Mouse (Mus musculus) embryonic facial prominence, embryonic 11.5 days (tissue): ENCODE measurements around the gene Gm49776. TPM values are rescaled to one million over a fixed set of nuclear protein-coding genes. Genes with fewer than 3 reads are reported as not detected.

ENCODE experiments used
- ATAC-seq: fragments of 200-750 bp; cut with Nextera tagmentation; replicated peaks from 2 replicates; pipeline ENCODE4 v1.8.0; 2017; ENCODE audit warnings: low read depth; ENCODE audit not compliant: insufficient number of reproducible peaks, low FRiP score, low TSS enrichment
- DNase-seq: peaks from one replicate; pipeline ENCODE4 v3.0.0-alpha.2; 2015; ENCODE audit warnings: low spot score
- H3K27ac ChIP-seq: fragments of 300-500 bp; sonication (generic); replicated peaks from 2 replicates; pipeline ENCODE4 v1.5.1; 2014; ENCODE audit warnings: mild to moderate bottlenecking, low read depth, low read length, control low read depth
- H3K27me3 ChIP-seq: fragments of 300-500 bp; sonication (generic); 2 replicates; pipeline ENCODE4 v1.6.1; 2014; ENCODE audit warnings: mild to moderate bottlenecking, low read length, moderate library complexity, mixed read lengths; ENCODE audit not compliant: control insufficient read depth, insufficient read depth
- H3K36me3 ChIP-seq: fragments of 300-500 bp; sonication (generic); replicated peaks from 2 replicates; pipeline ENCODE4 v1.6.1; 2014; ENCODE audit warnings: low read depth, mild to moderate bottlenecking, low read length, moderate library complexity, mixed read lengths; ENCODE audit not compliant: control insufficient read depth, insufficient read depth
- H3K4me1 ChIP-seq: fragments of 300-500 bp; sonication (generic); 2 replicates; pipeline ENCODE4 v1.6.1; 2014; ENCODE audit warnings: low read length, mixed read lengths; ENCODE audit not compliant: control insufficient read depth, insufficient read depth
- H3K4me2 ChIP-seq: fragments of 300-500 bp; sonication (generic); 2 replicates; pipeline ENCODE4 v1.6.1; 2014; ENCODE audit warnings: low read depth, mild to moderate bottlenecking, control low read depth, low read length, moderate library complexity
- H3K4me3 ChIP-seq: fragments of 300-500 bp; sonication (generic); 2 replicates; pipeline ENCODE4 v1.5.1; 2014; ENCODE audit warnings: low read depth, low read length, control low read depth
- H3K9ac ChIP-seq: fragments of 300-500 bp; sonication (generic); replicated peaks from 2 replicates; pipeline ENCODE4 v1.6.1; 2014; ENCODE audit warnings: mild to moderate bottlenecking, control low read depth, low read length
- H3K9me3 ChIP-seq: fragments of 300-500 bp; sonication (generic); replicated peaks from 2 replicates; pipeline ENCODE4 v1.6.1; 2016; ENCODE audit warnings: mild to moderate bottlenecking, low read length, inconsistent platforms, mixed read lengths; ENCODE audit not compliant: control insufficient read depth
- WGBS: fragments of 180-500 bp; shearing (Covaris S2); extraction: QIAGEN DNeasy Blood & Tissue Kit; methylation state at CpG from one replicate; pipeline ENCODE4 v1.1.7; 2014; 5-methylcytosine and 5-hydroxymethylcytosine counted together
- polyA plus RNA-seq: library from polyadenylated mRNA; unstranded; fragments of >200 nt; fragmentation: Nextera tagmentation; extraction: Ambion mirVana; gene quantifications from 2 replicates; pipeline ENCODE4 v1.2.1, GENCODE M21; 2014

Gm49776 gene
- polyA plus RNA-seq, 1 experiment from 2014 or later: 0.94 TPM

GRCm38 (mm10) chr16:18211417-18212171 is 46.5 kb downstream of the Gm49776 start:
- no peak for ATAC-seq
- Histone ChIP-seq H3K4me3 (no peak overlapping the region), H3K27me3 (no peaks in the 10 kb centered on the region), H3K9ac (no peak overlapping the region), H3K4me1 (no peaks in the 10 kb centered on the region), H3K27ac (no peak overlapping the region), H3K9me3 (no peaks in the 10 kb centered on the region), H3K36me3 (no peaks in the 10 kb centered on the region), H3K4me2 (no peak overlapping the region)
- 46% methylated on average over 10 of the region's 10 CpGs for WGBS
- DNase-seq: peak; percentile 91

DNA sequence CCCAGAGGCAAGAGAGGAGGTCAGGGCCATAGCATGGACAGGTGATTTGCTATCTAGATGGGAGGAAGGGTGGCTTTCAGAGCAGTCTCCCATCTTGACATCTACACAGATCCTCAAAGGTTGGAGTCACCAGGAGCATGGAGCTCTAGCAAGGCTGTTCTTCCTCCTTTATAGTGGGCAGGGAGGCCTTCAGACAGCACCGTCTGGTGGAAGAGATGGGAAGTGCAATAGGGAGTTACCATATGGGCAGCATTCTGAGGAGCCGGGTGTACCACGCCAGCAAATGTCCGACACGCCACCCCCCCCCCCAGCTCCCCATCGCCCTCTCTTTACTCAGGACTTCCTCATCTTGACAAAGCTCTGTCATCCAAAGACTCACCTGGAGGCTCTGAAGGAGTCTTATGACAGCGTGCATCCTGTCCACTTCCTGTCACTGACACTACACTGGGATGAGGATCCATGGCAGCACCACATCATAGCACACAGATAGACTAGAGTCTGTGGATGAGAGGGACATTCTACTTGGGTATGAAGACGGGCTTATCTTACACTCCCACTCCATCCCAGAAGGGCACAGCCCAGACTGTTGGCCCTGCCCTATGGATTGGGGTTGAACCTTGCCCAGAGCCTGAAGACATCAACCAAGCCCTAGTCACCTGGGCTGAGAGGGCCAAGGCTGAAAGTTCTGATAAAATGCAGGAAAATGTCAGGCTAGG is 47.3 kb downstream of the Gm49776 start:
- WGBS: 28% methylated on average over 8 of the region's 8 CpGs
- no peak overlapping the region for H3K4me3 ChIP-seq
- no peaks in the 10 kb centered on the region for H3K9me3 ChIP-seq
- DNase-seq: peak; percentile 72
- H3K27me3 ChIP-seq: no peaks in the 10 kb centered on the region
- H3K4me2 ChIP-seq: no peak overlapping the region
- H3K36me3 ChIP-seq: no peaks in the 10 kb centered on the region
- H3K4me1 ChIP-seq: no peaks in the 10 kb centered on the region
- ATAC-seq: no peak
- H3K27ac ChIP-seq: no peak overlapping the region
- H3K9ac ChIP-seq: no peak overlapping the region

DNA sequence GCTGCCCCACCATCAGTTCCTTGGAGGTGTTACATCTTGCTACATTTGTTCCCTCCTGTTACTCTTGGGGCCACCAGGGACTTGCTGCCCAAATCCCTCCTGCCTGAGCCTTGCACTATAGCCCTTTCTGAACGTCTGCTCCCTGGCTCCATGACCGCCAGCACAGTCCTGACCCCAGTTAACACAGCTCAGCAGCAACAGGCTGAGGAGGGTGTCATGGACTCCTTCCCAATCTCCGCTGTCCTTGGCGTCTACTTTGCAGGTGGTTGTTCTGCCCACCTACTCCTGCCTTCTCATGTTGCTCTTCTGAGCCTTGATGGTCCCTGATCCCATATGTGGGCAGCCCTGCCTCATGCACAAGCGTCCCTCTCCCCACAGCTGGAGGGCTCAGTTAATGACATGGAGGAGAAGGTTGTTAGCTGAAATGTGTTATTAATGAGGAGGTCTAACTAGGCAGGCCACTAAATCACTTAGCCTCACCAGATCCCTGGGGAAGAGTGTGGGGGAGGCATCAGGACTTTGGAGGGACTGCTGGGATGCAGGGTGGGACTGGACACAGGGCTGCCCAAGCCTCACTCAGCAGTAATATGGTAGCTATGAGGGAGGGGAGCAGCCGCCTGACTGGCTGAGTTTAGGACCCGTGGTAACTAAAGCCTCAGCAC is 54.6 kb downstream of the Gm49776 start:
- DNase-seq (no peak), ATAC-seq (no peak; the same call in 1 of the 2 replicates)
- Histone ChIP-seq H3K36me3 (no peaks in the 10 kb centered on the region), H3K27me3 (no peaks in the 10 kb centered on the region), H3K9ac (no peak overlapping the region), H3K4me3 (no peak overlapping the region), H3K9me3 (no peaks in the 10 kb centered on the region), H3K4me1 (no peaks in the 10 kb centered on the region), H3K27ac (no peak overlapping the region), H3K4me2 (no peak overlapping the region)
- WGBS: 54% methylated on average over 7 of the region's 7 CpGs

DNA sequence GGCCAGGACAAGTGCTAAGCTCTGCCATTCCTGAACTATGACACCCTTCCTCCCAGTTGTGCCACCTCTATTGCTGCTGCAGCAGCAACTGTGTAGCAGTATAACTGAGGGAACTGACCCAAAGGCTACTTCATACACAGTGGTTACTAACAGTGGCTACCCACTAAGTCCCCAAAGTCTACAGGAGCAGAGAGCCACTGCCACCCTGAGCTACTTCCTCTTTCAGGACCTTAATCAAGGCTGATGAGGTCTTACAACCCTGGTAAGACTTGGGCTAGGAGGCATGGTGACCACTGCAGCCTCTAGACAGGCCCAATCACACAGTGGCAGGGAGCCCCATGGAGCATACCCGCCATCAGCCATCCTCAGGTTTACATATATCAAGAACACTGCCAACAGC is 56.1 kb downstream of the Gm49776 start:
- Histone ChIP-seq H3K27me3 (no peaks in the 10 kb centered on the region), H3K4me2 (no peak overlapping the region), H3K4me3 (no peak overlapping the region), H3K27ac (no peak overlapping the region), H3K36me3 (no peaks in the 10 kb centered on the region), H3K4me1 (no peaks in the 10 kb centered on the region), H3K9ac (no peak overlapping the region), H3K9me3 (no peaks in the 10 kb centered on the region)
- no peak for DNase-seq
- ATAC-seq: no peak
- 89% methylated on average over 1 of the region's 1 CpGs for WGBS

DNA sequence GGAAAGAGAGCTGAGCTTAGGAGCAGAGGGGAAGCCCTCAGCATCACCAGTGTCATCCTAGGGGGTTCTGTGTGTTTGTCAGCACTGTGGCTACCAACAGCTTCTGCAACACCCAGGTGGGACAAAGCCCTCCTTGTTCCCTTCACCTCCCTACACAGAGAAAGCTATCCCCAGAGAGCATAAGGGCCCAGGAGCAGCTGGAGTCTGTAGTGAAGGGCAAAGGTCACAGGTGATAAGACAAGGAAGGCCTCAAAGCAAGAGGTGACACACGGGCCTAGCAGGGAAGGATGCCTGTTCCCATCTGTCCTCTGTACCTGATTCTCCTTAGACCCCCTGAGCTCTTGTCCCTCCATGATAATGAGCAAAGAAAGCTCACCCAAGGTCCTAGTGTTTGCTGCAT is 56.5 kb downstream of the Gm49776 start:
- ATAC-seq: no peak
- Histone ChIP-seq H3K9me3 (no peaks in the 10 kb centered on the region), H3K4me2 (no peak overlapping the region), H3K27me3 (no peaks in the 10 kb centered on the region), H3K36me3 (no peaks in the 10 kb centered on the region), H3K4me1 (no peaks in the 10 kb centered on the region), H3K4me3 (no peak overlapping the region), H3K9ac (no peak overlapping the region), H3K27ac (no peak overlapping the region)
- WGBS: 29% methylated on average over 1 of the region's 1 CpGs
- DNase-seq: no peak

- H3K4me1 ChIP-seq: no peaks in the 10 kb centered on the region
- ATAC-seq (no peak), DNase-seq (no peak)
- no peaks in the 10 kb centered on the region for H3K9me3 ChIP-seq
- no peak overlapping the region for H3K4me2 ChIP-seq
- H3K4me3 ChIP-seq: no peak overlapping the region
- WGBS: 83% methylated on average over 2 of the region's 2 CpGs
- H3K9ac ChIP-seq: no peak overlapping the region
- no peak overlapping the region for H3K27ac ChIP-seq
- no peaks in the 10 kb centered on the region for H3K36me3 ChIP-seq
- H3K27me3 ChIP-seq: no peaks in the 10 kb centered on the region
Measured at GRCm38 (mm10) chr16:18200062-18200461, 58.1 kb downstream of the Gm49776 start.

- no peak for ATAC-seq
- WGBS: 85% methylated on average over 10 of the region's 10 CpGs
- H3K9ac ChIP-seq: no peak overlapping the region
- no peaks in the 10 kb centered on the region for H3K9me3 ChIP-seq
- no peak overlapping the region for H3K4me2 ChIP-seq
- no peaks in the 10 kb centered on the region for H3K4me1 ChIP-seq
- no peak for DNase-seq
- no peaks in the 10 kb centered on the region for H3K36me3 ChIP-seq
- no peak overlapping the region for H3K27ac ChIP-seq
- no peak overlapping the region for H3K4me3 ChIP-seq
- no peaks in the 10 kb centered on the region for H3K27me3 ChIP-seq
Measured at GRCm38 (mm10) chr16:18198365-18199098, 59.6 kb downstream of the Gm49776 start.
